Mouse (Mus musculus) ES-E14 (cell line): Measurements from ENCODE around the gene Srrm3.
A peak's percentile ranks its signal among the peaks of the same experiment; 100 is the strongest.

ENCODE experiments used
- CHD2 ChIP-seq: IDR thresholded peaks from 2 replicates; pipeline ENCODE4 v1.6.1; 2014; ENCODE audit warnings: mild to moderate bottlenecking, low read depth, low read length, inconsistent platforms
- HCFC1 ChIP-seq: IDR thresholded peaks from 2 replicates; pipeline ENCODE4 v1.6.1; 2012; ENCODE audit warnings: low read length, inconsistent platforms, borderline replicate concordance; ENCODE audit not compliant: insufficient read depth
- ZNF384 ChIP-seq: IDR thresholded peaks from 2 replicates; pipeline ENCODE4 v1.6.1; 2012; ENCODE audit warnings: low read depth, low read length, inconsistent platforms

DNA sequence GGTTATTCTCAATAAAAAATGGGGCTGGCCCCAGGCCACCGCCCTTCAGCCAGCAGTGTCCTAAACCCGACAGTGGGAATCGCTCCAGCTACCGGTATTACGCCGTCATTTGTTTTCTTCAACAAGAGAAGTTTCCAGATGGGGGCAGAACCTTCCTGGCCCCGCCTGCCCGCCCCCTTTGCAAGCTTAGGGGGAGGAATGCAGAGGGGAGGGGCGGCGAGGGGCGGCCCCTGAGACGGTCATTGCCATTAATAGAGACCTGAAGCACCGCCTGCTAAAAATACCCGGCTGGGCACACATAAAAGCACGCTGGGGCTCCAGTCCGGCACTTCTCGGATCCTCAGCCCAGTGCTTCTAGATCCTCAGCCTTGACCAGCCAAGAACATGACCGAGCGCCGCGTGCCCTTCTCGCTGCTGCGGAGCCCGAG lies 81.0 kb downstream of the Srrm3 start, which contains the start of gene Hspb1:
- no peak for TF ChIP-seq ZNF384
- TF ChIP-seq CHD2 = no peak
- 0 out of 2 replicates have a peak, but pooled peaks have one; percentile 32 for TF ChIP-seq HCFC1
